Mouse (Mus musculus): ENCODE measurements around the gene Thsd7b. TPM values are rescaled to one million over a fixed set of nuclear protein-coding genes. Genes with fewer than 3 reads are reported as not detected.
"Not testable (repeated sequence)": the region's sequence is repeated elsewhere in the genome, so short reads cannot be mapped to it uniquely, and the experiment has no call there.

Thsd7b gene
- polyA plus RNA-seq, 1 experiment, result 0.07 TPM

DNA sequence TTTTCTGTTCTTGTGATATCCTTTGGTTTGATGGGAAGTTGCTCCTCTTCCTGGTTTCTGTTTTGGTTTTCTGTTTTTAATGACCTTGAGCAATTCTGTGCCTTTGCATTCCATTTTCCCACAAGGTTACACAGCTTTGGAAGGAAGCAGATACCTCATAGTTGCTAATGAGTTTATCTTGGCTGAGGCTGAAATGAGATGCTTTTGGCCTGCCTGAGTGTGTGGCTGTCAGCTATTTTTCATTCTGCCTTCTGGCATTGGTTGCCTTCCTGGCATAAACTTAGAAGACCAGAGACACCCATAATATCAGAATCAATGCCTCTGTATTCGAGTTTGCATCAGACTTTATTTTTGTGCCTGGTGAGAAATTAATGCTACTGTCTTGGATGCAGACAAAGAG is 614.8 kb downstream of the Thsd7b start:
- Histone ChIP-seq H3K4me3 (replicated peaks) (no peak overlapping the region), H3K9me3 (peaks cover 3% of the 10 kb centered on the region), H3K4me1 (no peaks in the 10 kb centered on the region), H3K27me3 (replicated peaks) (no peaks in the 10 kb centered on the region), H3K36me3 (replicated peaks; ENCODE audit: low read length) (no peaks in the 10 kb centered on the region)
- TF ChIP-seq FLI1 (IDR thresholded peaks at IDR 0.05; ENCODE audit: low read length), result no peak
- no peak for TF ChIP-seq GATA1 (IDR thresholded peaks at IDR 0.05; ENCODE audit: borderline replicate concordance, low read length)

DNA sequence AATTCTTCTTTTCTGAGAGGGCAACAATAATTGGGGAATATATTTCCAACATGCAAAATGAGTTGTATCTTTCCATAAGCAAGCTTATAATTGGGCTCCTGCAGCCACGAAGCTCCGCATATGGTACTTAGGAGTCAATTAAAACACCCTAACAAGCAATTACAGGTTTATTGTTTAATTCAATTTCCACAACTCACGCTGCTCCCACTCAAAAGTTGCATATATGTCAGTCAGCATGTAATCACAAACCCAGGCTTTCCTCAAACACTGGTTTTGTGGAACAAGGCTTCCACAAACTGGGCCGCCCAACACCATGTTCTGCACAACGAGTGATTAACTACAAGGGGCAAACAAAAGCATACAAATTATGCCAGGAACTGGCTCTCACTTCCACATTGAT is 625.0 kb downstream of the Thsd7b start:
- Histone ChIP-seq H3K36me3 (replicated peaks; ENCODE audit: low read length) (no peaks in the 10 kb centered on the region), H3K9me3 (no peaks in the 10 kb centered on the region), H3K27me3 (replicated peaks) (no peaks in the 10 kb centered on the region), H3K4me3 (replicated peaks) (no peak overlapping the region), H3K4me1 (no peaks in the 10 kb centered on the region)
- TF ChIP-seq GATA1 (IDR thresholded peaks at IDR 0.05; ENCODE audit: borderline replicate concordance, low read length) (no peak), FLI1 (IDR thresholded peaks at IDR 0.05; ENCODE audit: low read length) (no peak)

DNA sequence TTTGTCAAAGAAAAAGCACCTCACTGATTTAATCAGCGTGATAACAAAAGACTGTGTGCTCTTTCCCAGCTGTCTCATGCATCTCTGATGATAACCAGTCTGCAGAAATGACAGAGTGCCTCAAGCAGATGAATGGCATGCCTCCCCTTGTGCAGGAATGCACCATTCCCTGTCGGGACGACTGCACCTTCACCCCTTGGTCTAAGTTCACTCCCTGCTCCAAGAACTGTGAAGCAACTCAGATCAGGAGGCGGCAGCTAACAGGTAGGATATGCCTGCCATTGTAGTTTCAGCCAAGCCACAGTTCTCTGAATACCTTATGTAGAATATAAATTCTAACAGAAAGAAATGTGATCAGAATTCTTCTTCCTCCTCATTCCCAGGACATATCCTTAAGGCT is 642.4 kb downstream of the Thsd7b start:
- H3K27me3 ChIP-seq (replicated peaks), result no peaks in the 10 kb centered on the region
- H3K9me3 ChIP-seq, result 0 out of 2 replicates have a peak, but pooled peaks cover 8% of the 10 kb centered on the region
- H3K4me3 ChIP-seq (replicated peaks), result no peak overlapping the region
- TF ChIP-seq GATA1 (IDR thresholded peaks at IDR 0.05; ENCODE audit: borderline replicate concordance, low read length), result no peak
- no peak for TF ChIP-seq FLI1 (IDR thresholded peaks at IDR 0.05; ENCODE audit: low read length)
- no peaks in the 10 kb centered on the region for H3K36me3 ChIP-seq (replicated peaks; ENCODE audit: low read length)
- H3K4me1 ChIP-seq, result no peaks in the 10 kb centered on the region

- Histone ChIP-seq H3K36me3 (replicated peaks; ENCODE audit: low read length) (no peaks in the 10 kb centered on the region), H3K27me3 (replicated peaks) (no peaks in the 10 kb centered on the region), H3K9me3 (peaks cover 11% of the 10 kb centered on the region; the same call in 1 of the 2 replicates), H3K4me1 (no peaks in the 10 kb centered on the region), H3K4me3 (replicated peaks) (no peak overlapping the region)
- TF ChIP-seq FLI1 (IDR thresholded peaks at IDR 0.05; ENCODE audit: low read length), result no peak
- no peak for TF ChIP-seq GATA1 (IDR thresholded peaks at IDR 0.05; ENCODE audit: borderline replicate concordance, low read length)
Observed at GRCm38 (mm10) chr1:129917568-129917967, 644.5 kb downstream of the Thsd7b start.

- H3K4me1 ChIP-seq, result no peaks in the 10 kb centered on the region
- TF ChIP-seq GATA1 (IDR thresholded peaks at IDR 0.05; ENCODE audit: borderline replicate concordance, low read length), result no peak
- TF ChIP-seq FLI1 (IDR thresholded peaks at IDR 0.05; ENCODE audit: low read length), result no peak
- H3K27me3 ChIP-seq (replicated peaks), result no peaks in the 10 kb centered on the region
- no peaks in the 10 kb centered on the region for H3K36me3 ChIP-seq (replicated peaks; ENCODE audit: low read length)
- H3K4me3 ChIP-seq (replicated peaks), result no peak overlapping the region
- peaks cover 11% of the 10 kb centered on the region; the same call in 1 of the 2 replicates for H3K9me3 ChIP-seq
Observed at GRCm38 (mm10) chr1:129919385-129919784, 646.3 kb downstream of the Thsd7b start.

DNA sequence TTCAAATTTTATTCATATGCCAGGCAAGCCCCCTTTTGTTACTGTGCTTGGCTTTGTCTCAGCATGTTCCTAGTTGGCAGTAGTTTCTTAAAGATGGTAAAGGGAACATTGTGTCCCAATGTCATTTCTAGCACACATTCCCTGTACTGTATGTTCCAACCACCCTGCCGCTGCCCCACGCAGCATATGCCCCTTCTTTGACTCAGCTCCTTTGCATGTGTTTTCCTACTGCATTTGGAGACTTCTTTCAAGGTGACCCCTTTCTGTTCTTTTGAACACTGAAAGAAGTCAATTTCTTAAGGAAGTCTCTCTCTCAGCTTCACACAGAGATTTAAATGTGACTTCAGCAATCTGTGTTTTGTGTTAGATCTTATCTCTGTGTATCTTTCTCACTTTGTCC is 657.9 kb downstream of the Thsd7b start:
- H3K4me1 ChIP-seq, result no peaks in the 10 kb centered on the region
- H3K27me3 ChIP-seq (replicated peaks), result no peaks in the 10 kb centered on the region
- no peak for TF ChIP-seq GATA1 (IDR thresholded peaks at IDR 0.05; ENCODE audit: borderline replicate concordance, low read length)
- TF ChIP-seq FLI1 (IDR thresholded peaks at IDR 0.05; ENCODE audit: low read length), result no peak
- H3K9me3 ChIP-seq, result peaks cover 7% of the 10 kb centered on the region
- no peak overlapping the region for H3K4me3 ChIP-seq (replicated peaks)
- no peaks in the 10 kb centered on the region for H3K36me3 ChIP-seq (replicated peaks; ENCODE audit: low read length)

DNA sequence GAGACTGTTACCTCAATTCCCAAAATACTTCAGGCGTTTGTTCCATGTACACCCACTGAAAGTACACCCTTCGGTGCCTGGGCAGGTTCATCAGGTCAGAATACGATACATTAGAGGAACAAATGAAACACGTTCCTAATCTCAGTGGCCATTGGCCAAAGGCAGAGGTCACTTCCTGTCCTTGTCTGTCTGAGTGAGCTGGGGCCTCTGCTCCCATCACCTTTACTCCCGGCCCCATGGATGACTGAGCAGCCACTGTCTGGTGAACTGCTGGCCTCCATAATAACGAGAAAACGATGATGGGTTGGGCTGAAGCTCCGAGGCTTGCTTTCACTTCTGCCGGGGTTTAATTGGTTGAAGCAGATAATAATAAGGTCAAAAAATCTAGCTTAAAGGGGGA is 670.0 kb downstream of the Thsd7b start:
- no peaks in the 10 kb centered on the region for H3K9me3 ChIP-seq
- no peak overlapping the region for H3K4me3 ChIP-seq (replicated peaks)
- H3K27me3 ChIP-seq (replicated peaks), result no peaks in the 10 kb centered on the region
- H3K4me1 ChIP-seq, result no peaks in the 10 kb centered on the region
- no peaks in the 10 kb centered on the region for H3K36me3 ChIP-seq (replicated peaks; ENCODE audit: low read length)
- TF ChIP-seq GATA1 (IDR thresholded peaks at IDR 0.05; ENCODE audit: borderline replicate concordance, low read length) (no peak), FLI1 (IDR thresholded peaks at IDR 0.05; ENCODE audit: low read length) (no peak)

DNA sequence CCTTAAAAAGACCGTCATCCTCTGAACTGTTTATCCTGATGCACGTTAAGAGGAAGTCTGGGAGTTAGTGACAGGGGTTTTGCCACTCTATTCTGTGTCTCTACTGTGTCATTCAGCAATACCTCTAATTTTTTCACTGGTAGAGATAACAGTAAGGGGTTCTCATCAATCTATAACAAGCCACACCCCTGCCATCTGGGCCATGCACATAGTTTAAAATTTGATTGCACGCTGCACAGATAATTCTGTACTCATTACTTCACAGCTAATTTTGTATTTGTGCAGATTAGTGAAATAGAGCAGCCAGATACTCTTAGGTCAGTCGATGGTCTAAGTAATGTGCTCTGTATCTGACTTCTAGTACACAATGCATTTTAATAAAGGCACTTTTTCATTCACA is 673.9 kb downstream of the Thsd7b start:
- H3K4me3 ChIP-seq (replicated peaks), result no peak overlapping the region
- H3K9me3 ChIP-seq, result no peaks in the 10 kb centered on the region
- no peaks in the 10 kb centered on the region for H3K4me1 ChIP-seq
- H3K36me3 ChIP-seq (replicated peaks; ENCODE audit: low read length), result no peaks in the 10 kb centered on the region
- H3K27me3 ChIP-seq (replicated peaks), result no peaks in the 10 kb centered on the region
- TF ChIP-seq GATA1 (IDR thresholded peaks at IDR 0.05; ENCODE audit: borderline replicate concordance, low read length) (no peak), FLI1 (IDR thresholded peaks at IDR 0.05; ENCODE audit: low read length) (no peak)

GRCm38 (mm10) chr1:129955478-129955877 is 682.4 kb downstream of the Thsd7b start:
- TF ChIP-seq FLI1 (IDR thresholded peaks at IDR 0.05; ENCODE audit: low read length) (no peak), GATA1 (IDR thresholded peaks at IDR 0.05; ENCODE audit: borderline replicate concordance, low read length) (no peak)
- Histone ChIP-seq H3K4me3 (replicated peaks) (no peak overlapping the region), H3K36me3 (replicated peaks; ENCODE audit: low read length) (no peaks in the 10 kb centered on the region), H3K27me3 (replicated peaks) (no peaks in the 10 kb centered on the region), H3K4me1 (no peaks in the 10 kb centered on the region), H3K9me3 (no peaks in the 10 kb centered on the region)

- H3K4me3 ChIP-seq (replicated peaks), result no peak overlapping the region
- TF ChIP-seq GATA1 (IDR thresholded peaks at IDR 0.05; ENCODE audit: borderline replicate concordance, low read length) (no peak), FLI1 (IDR thresholded peaks at IDR 0.05; ENCODE audit: low read length) (no peak)
Observed at GRCm38 (mm10) chr1:129956625-129957024, 683.5 kb downstream of the Thsd7b start.

GRCm38 (mm10) chr1:129959352-129959751 is 686.2 kb downstream of the Thsd7b start:
- H3K36me3 ChIP-seq (replicated peaks; ENCODE audit: low read length); H3K9me3 ChIP-seq; H3K27me3 ChIP-seq (replicated peaks); H3K4me3 ChIP-seq (replicated peaks); H3K4me1 ChIP-seq: not testable (repeated sequence)

More at GRCm38 (mm10) chr1:129956625-129957024, 683.5 kb downstream of the Thsd7b start:
- Histone ChIP-seq H3K27me3 (replicated peaks) (no peaks in the 10 kb centered on the region), H3K4me1 (no peaks in the 10 kb centered on the region), H3K9me3 (no peaks in the 10 kb centered on the region), H3K36me3 (replicated peaks; ENCODE audit: low read length) (no peaks in the 10 kb centered on the region)
